Mouse (Mus musculus) lung, adult 2 months (tissue): ENCODE measurements around the gene Cdk8. TPM values are rescaled to one million over a fixed set of nuclear protein-coding genes. Genes with fewer than 3 reads are reported as not detected.

Experiments used
- DNase-seq: peaks from one replicate; pipeline ENCODE4 v3.0.0; 2022
- H3K4me1 ChIP-seq: fragments of 200-500 bp; 2 replicates; pipeline ENCODE4 v1.6.1; 2011; ENCODE audit warnings: low read length; ENCODE audit not compliant: control insufficient read depth, insufficient read depth
- H3K4me3 ChIP-seq: fragments of 200-500 bp; replicated peaks from 2 replicates; pipeline ENCODE3; 2011; ENCODE audit warnings: low read depth, mild to moderate bottlenecking, control low read depth, low read length; ENCODE audit errors: extremely low read depth
- CTCF ChIP-seq: fragments of 200-500 bp; IDR thresholded peaks from 2 replicates; pipeline ENCODE4 v1.5.1; 2011; ENCODE audit warnings: mild to moderate bottlenecking, low read length, control low read depth; ENCODE audit not compliant: insufficient read depth
- POLR2A ChIP-seq: fragments of 200-500 bp; IDR thresholded peaks from 2 replicates; pipeline ENCODE4 v1.6.1; 2011; ENCODE audit warnings: low read depth, mild to moderate bottlenecking, control low read depth, low read length, borderline replicate concordance; ENCODE audit errors: extremely low read depth
- WGBS: fragments of 180-500 bp; shearing (Covaris S2); methylation state at CpG from one replicate; pipeline ENCODE4 v1.1.7; 2018; 5-methylcytosine and 5-hydroxymethylcytosine counted together
- polyA plus RNA-seq: library from polyadenylated mRNA; depleted of rRNA; stranded (reverse); fragments of >200 nt; gene quantifications from 2 replicates; pipeline ENCODE4 v1.2.3, GENCODE M21; 2012

Cdk8 gene
- polyA plus RNA-seq, 1 experiment: 33.8 TPM

GRCm38 (mm10) chr5:146232056-146232675 lies 1.1 kb downstream of the Cdk8 start:
- WGBS: 14% methylated on average over 6 of the region's 6 CpGs
- peaks cover 9% of the 10 kb centered on the region for H3K4me1 ChIP-seq
- no peak for TF ChIP-seq POLR2A
- TF ChIP-seq CTCF: no peak
- DNase-seq: no peak
- peak overlapping the region; percentile 94 for H3K4me3 ChIP-seq

DNA sequence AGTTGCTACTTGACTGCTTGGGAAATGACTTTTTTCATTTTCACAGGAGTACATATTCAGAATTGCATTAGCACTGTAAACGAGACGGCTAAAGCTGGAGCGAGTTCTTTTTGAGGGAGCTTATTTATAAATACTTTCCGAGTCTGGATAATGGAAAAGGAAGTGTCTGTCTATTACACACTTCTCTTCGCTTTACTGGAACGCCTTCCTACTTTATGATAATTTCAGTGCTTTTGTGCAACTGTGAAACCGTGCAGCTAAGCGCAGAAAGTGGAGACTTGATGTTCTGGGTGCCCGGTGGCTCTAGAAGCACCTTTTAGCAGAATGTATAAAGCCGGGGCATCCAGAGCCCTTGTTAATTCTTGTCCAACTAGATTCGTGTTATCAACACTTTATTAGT lies 1.8 kb downstream of the Cdk8 start:
- Histone ChIP-seq H3K4me3 (peak overlapping the region; percentile 27), H3K4me1 (peaks cover 9% of the 10 kb centered on the region)
- DNase-seq: no peak
- no peak for TF ChIP-seq POLR2A
- no peak for TF ChIP-seq CTCF
- 21% methylated on average over 11 of the region's 11 CpGs for WGBS

- H3K4me3 ChIP-seq: no peak overlapping the region
- 40% methylated on average over 1 of the region's 1 CpGs for WGBS
- DNase-seq: no peak
- H3K4me1 ChIP-seq: peaks cover 9% of the 10 kb centered on the region
- TF ChIP-seq CTCF (no peak), POLR2A (no peak)
These were observed 3.3 kb downstream of the Cdk8 start for GRCm38 (mm10) chr5:146234336-146234735.

DNA sequence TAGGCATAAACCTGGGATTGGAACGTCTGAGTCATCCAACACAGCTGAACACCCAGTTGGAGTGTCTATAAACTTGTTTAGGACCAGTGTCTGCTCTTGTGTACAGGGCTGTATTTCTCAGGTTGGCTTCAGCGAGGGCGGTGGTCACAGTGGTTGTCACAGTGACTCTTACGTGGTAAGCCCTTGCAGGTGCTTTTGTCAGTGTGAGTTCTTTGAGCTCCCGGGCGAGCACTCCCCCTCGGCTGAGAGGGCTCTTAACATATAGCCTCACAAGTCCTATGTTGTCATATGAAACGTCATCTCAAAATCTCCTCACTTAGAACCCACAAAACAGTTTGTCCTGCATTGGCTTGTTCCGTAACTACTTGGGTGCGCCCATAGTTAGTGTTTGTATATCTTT lies 7.2 kb downstream of the Cdk8 start:
- WGBS: 65% methylated on average over 10 of the region's 10 CpGs
- H3K4me3 ChIP-seq: no peak overlapping the region
- no peak for DNase-seq
- peaks cover 5% of the 10 kb centered on the region; the same call in 1 of the 2 replicates for H3K4me1 ChIP-seq
- TF ChIP-seq POLR2A: no peak
- no peak for TF ChIP-seq CTCF

GRCm38 (mm10) chr5:146240771-146241170 lies 9.7 kb downstream of the Cdk8 start:
- DNase-seq: no peak
- H3K4me3 ChIP-seq: no peak overlapping the region
- H3K4me1 ChIP-seq: peaks cover 6% of the 10 kb centered on the region; the same call in 1 of the 2 replicates
- TF ChIP-seq CTCF (no peak), POLR2A (no peak)
- WGBS: 94% methylated on average over 2 of the region's 2 CpGs

GRCm38 (mm10) chr5:146241202-146241601 lies 10.2 kb downstream of the Cdk8 start:
- 72% methylated on average over 3 of the region's 3 CpGs for WGBS
- DNase-seq: no peak
- no peak overlapping the region for H3K4me3 ChIP-seq
- peaks cover 3% of the 10 kb centered on the region; the same call in 1 of the 2 replicates for H3K4me1 ChIP-seq
- TF ChIP-seq CTCF: no peak
- no peak for TF ChIP-seq POLR2A

DNA sequence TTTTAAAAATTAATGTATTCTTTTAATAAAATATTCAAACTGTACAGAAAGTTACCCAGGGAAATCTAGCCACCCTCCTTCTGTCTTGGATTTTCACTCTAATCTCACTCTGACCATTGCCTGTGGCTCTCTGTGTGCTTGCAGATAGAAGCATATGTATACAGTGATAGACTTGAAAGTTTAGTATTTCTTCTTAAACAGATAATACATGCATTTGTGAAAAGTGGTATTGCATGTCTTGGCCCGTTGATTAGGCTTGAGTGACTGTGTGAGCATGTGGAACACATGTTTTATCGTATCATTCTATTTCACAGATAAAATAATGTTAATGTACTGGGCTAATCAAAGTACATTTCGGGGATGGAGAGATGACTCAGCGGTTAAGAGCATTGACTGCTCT lies 14.2 kb downstream of the Cdk8 start:
- peaks cover 18% of the 10 kb centered on the region for H3K4me1 ChIP-seq
- H3K4me3 ChIP-seq: no peak overlapping the region
- 96% methylated on average over 4 of the region's 4 CpGs for WGBS
- DNase-seq: no peak
- TF ChIP-seq CTCF (no peak), POLR2A (no peak)

DNA sequence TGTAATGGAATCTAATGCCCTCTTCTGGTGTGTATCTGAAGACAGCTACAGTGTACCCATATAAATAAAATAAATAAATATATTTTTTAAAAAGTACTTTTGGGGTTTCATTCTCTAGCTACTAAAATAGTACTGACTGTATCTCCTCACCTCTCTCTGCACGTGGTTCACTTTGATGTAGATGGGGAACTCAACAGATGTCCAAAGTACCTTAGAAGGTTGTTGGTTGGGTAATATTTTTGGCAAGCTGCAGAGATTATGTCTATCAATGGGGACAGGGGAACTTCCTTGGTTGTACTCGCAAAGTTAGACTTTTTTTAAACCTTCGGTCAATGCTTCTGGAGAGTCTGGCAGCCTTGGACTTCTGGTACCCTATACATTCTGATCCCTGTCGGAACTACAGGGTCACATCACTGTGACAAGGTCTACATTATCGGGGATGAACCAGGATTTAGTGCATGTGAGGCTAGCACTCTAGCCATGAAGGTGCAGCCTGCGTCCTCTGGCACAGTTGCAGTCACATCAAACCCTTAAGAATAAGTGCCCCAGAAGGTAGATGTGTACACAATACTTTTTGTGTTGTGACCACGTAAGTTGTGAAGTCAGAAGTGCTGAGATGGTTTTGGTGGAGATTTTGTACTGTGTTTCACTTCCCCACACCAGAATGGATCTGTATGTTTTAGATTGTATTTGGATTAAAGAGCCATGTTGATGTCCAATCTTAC lies 14.8 kb downstream of the Cdk8 start:
- no peak overlapping the region for H3K4me3 ChIP-seq
- no peak for DNase-seq
- 77% methylated on average over 7 of the region's 7 CpGs for WGBS
- TF ChIP-seq CTCF: no peak
- peaks cover 25% of the 10 kb centered on the region for H3K4me1 ChIP-seq

GRCm38 (mm10) chr5:146246386-146246785 lies 15.4 kb downstream of the Cdk8 start:
- TF ChIP-seq CTCF (no peak), POLR2A (no peak)
- no peak for DNase-seq
- whole genome bisulfite sequencing: 93% methylated on average over 1 of the region's 1 CpGs
- Histone ChIP-seq H3K4me1 (peaks cover 30% of the 10 kb centered on the region), H3K4me3 (no peak overlapping the region)

- H3K4me1 ChIP-seq: peaks cover 37% of the 10 kb centered on the region
- no peak for TF ChIP-seq CTCF
- no peak for TF ChIP-seq POLR2A
- 26% methylated on average over 5 of the region's 5 CpGs for WGBS
- no peak for DNase-seq
- no peak overlapping the region for H3K4me3 ChIP-seq
These were observed 16.7 kb downstream of the Cdk8 start for GRCm38 (mm10) chr5:146247709-146248108.
